ENCODE assay signal across 7 mouse cellular contexts in genomic region chr11:69073951-69074775, GRCm38 (mm10). TPM values are rescaled to one million over a fixed set of nuclear protein-coding genes. Genes with fewer than 3 reads are reported as not detected.
DNase-seq lines count a peak whose midpoint lies in the region; ATAC-seq and TF ChIP-seq lines count a peak whose summit lies in the region.

No protein-coding gene starts in this region.

- no peaks in the 10 kb centered on the region for H3K9me3 ChIP-seq in lung, postnatal 0 days (ENCODE audit: low read length)
- H3K9me3 ChIP-seq in limb, embryonic 13.5 days: no peaks in the 10 kb centered on the region
- no peaks in the 10 kb centered on the region for H3K9me3 ChIP-seq in stomach, embryonic 16.5 days (replicated peaks; ENCODE audit: control insufficient read depth, low read length)

- H3K9ac ChIP-seq in lung, postnatal 0 days (replicated peaks; ENCODE audit: low read depth): peak overlapping the region; percentile 66; the same call in 1 of the 2 replicates
- H3K9ac ChIP-seq in limb, embryonic 13.5 days: no peak overlapping the region
- H3K9ac ChIP-seq in stomach, embryonic 16.5 days (ENCODE audit: low read length): peak overlapping the region; percentile 10; the same call in 1 of the 2 replicates

- no peak for TF ChIP-seq EP300 in lung, postnatal 0 days (IDR thresholded peaks at IDR 0.05)

- no peaks in the 10 kb centered on the region for H3K36me3 ChIP-seq in lung, postnatal 0 days (ENCODE audit: insufficient read depth, low read length)
- no peaks in the 10 kb centered on the region for H3K36me3 ChIP-seq in limb, embryonic 13.5 days
- no peaks in the 10 kb centered on the region for H3K36me3 ChIP-seq in stomach, embryonic 16.5 days (ENCODE audit: control insufficient read depth, insufficient read depth, low read length)

- TF ChIP-seq CTCF in lung, postnatal 0 days (IDR thresholded peaks at IDR 0.05): no peak
- TF ChIP-seq CTCF in embryonic fibroblast, embryonic 13.5 days (IDR thresholded peaks at IDR 0.05; ENCODE audit: borderline replicate concordance, insufficient read depth, low read length): no peak

- H3K4me2 ChIP-seq in lung, postnatal 0 days (replicated peaks; ENCODE audit: low read depth, low read length): no peak overlapping the region
- 0 out of 2 replicates have a peak overlapping the region, but pooled peaks have one; percentile 60 for H3K4me2 ChIP-seq in limb, embryonic 13.5 days (replicated peaks)
- H3K4me2 ChIP-seq in stomach, embryonic 16.5 days (ENCODE audit: low read depth, low read length): 0 out of 2 replicates have a peak overlapping the region, but pooled peaks have one; percentile 6

- WGBS in lung, postnatal 0 days: 31% methylated on average over 6 of the region's 6 CpGs
- 42% methylated on average over 6 of the region's 6 CpGs for WGBS in limb, embryonic 13.5 days
- 31% methylated on average over 6 of the region's 6 CpGs for WGBS in stomach, embryonic 16.5 days

- H3K4me3 ChIP-seq in lung, postnatal 0 days (ENCODE audit: low read depth, low read length): no peak overlapping the region
- H3K4me3 ChIP-seq in embryonic fibroblast, embryonic 13.5 days (ENCODE audit: insufficient read depth, low read length): no peak overlapping the region
- no peak overlapping the region for H3K4me3 ChIP-seq in limb, embryonic 13.5 days
- H3K4me3 ChIP-seq in stomach, embryonic 16.5 days (replicated peaks; ENCODE audit: low read length): no peak overlapping the region

- peak; percentile 34 for DNase-seq in lung, postnatal 0 days (ENCODE audit: low spot score)
- DNase-seq in lung, postnatal 10 days: no peak
- DNase-seq in left cerebral cortex, adult 8-10 months (ENCODE audit: low spot score in 2 of 2): no peak

- TF ChIP-seq POLR2A in embryonic fibroblast, embryonic 13.5 days (IDR thresholded peaks at IDR 0.05; ENCODE audit: low read depth, low read length): no peak

- no peak for ATAC-seq in lung, postnatal 0 days
- ATAC-seq in limb, embryonic 13.5 days (ENCODE audit: low FRiP score, low read depth): no peak
- no peak for ATAC-seq in stomach, embryonic 16.5 days (ENCODE audit: insufficient read depth, low FRiP score)
- no peak for ATAC-seq in cerebellum, adult (ENCODE audit: insufficient number of reproducible peaks, low FRiP score, low TSS enrichment)

- H3K27me3 ChIP-seq in lung, postnatal 0 days (replicated peaks; ENCODE audit: insufficient read depth, low read length): no peaks in the 10 kb centered on the region
- no peaks in the 10 kb centered on the region for H3K27me3 ChIP-seq in limb, embryonic 13.5 days
- no peaks in the 10 kb centered on the region for H3K27me3 ChIP-seq in stomach, embryonic 16.5 days (ENCODE audit: control insufficient read depth, insufficient read depth, low read length)

- H3K4me1 ChIP-seq in lung, postnatal 0 days (ENCODE audit: insufficient read depth, low read depth, low read length): peaks cover 12% of the 10 kb centered on the region
- 0 out of 2 replicates have a peak, but pooled peaks cover 2% of the 10 kb centered on the region for H3K4me1 ChIP-seq in embryonic fibroblast, embryonic 13.5 days (ENCODE audit: control insufficient read depth, insufficient read depth, low read length)
- H3K4me1 ChIP-seq in limb, embryonic 13.5 days: peaks cover 24% of the 10 kb centered on the region
- H3K4me1 ChIP-seq in stomach, embryonic 16.5 days (ENCODE audit: control insufficient read depth, insufficient read depth, low read length): peaks cover 26% of the 10 kb centered on the region

- peak overlapping the region; percentile 92 for H3K27ac ChIP-seq in lung, postnatal 0 days (ENCODE audit: low read length)
- H3K27ac ChIP-seq in embryonic fibroblast, embryonic 13.5 days (ENCODE audit: insufficient read depth, low read length): peak overlapping the region; percentile 28; the same call in 1 of the 2 replicates
- H3K27ac ChIP-seq in limb, embryonic 13.5 days: peak overlapping the region; percentile 82
- H3K27ac ChIP-seq in stomach, embryonic 16.5 days (ENCODE audit: low read length): peak overlapping the region; percentile 84

RNA-seq across cellular contexts. Expression of gene Tmem107, which starts 3.6 kb away (rescaled TPM):
- polyA plus RNA-seq in lung, postnatal 0 days (2015; fragmentation: Nextera tagmentation; extraction: Ambion mirVana): 62.9 and 70.0 TPM in 2 replicates
- 14.0 and 17.6 TPM in 2 replicates for polyA plus RNA-seq in embryonic fibroblast, embryonic 13.5 days (2011; ENCODE audit: insufficient read length, low read depth, missing spikeins)
- polyA plus RNA-seq in limb, embryonic 13.5 days (2015; fragmentation: Nextera tagmentation; extraction: Ambion mirVana): 46.4 and 52.0 TPM in 2 replicates
- polyA plus RNA-seq in stomach, embryonic 16.5 days (2015; fragmentation: Nextera tagmentation; extraction: Ambion mirVana): 58.2 and 62.1 TPM in 2 replicates
- total RNA-seq in left cerebral cortex, adult 8-10 months (2022): 10 to 100 TPM; 15.2 to 19.4 (median 17.1) TPM

RNA-seq across cellular contexts. Expression of gene Vamp2, which starts 14.1 kb away (rescaled TPM):
- 45.0 and 50.6 TPM in 2 replicates for polyA plus RNA-seq in lung, postnatal 0 days (2015; fragmentation: Nextera tagmentation; extraction: Ambion mirVana)
- polyA plus RNA-seq in embryonic fibroblast, embryonic 13.5 days (2011; ENCODE audit: insufficient read length, low read depth, missing spikeins): 51.1 and 58.3 TPM in 2 replicates
- 82.8 and 88.6 TPM in 2 replicates for polyA plus RNA-seq in limb, embryonic 13.5 days (2015; fragmentation: Nextera tagmentation; extraction: Ambion mirVana)
- polyA plus RNA-seq in stomach, embryonic 16.5 days (2015; fragmentation: Nextera tagmentation; extraction: Ambion mirVana): 79.9 and 88.5 TPM in 2 replicates
- 1,000 to 10,000 TPM; 1,002 to 1,054 (median 1,038) TPM for total RNA-seq in left cerebral cortex, adult 8-10 months (2022)

RNA-seq across cellular contexts. Expression of gene Borcs6, which starts 14.6 kb away (rescaled TPM):
- polyA plus RNA-seq in lung, postnatal 0 days (2015; fragmentation: Nextera tagmentation; extraction: Ambion mirVana): 20.1 and 21.9 TPM in 2 replicates
- polyA plus RNA-seq in embryonic fibroblast, embryonic 13.5 days (2011; ENCODE audit: insufficient read length, low read depth, missing spikeins): 9.7 and 11.2 TPM in 2 replicates
- 9.5 and 9.6 TPM in 2 replicates for polyA plus RNA-seq in limb, embryonic 13.5 days (2015; fragmentation: Nextera tagmentation; extraction: Ambion mirVana)
- 7.2 and 7.8 TPM in 2 replicates for polyA plus RNA-seq in stomach, embryonic 16.5 days (2015; fragmentation: Nextera tagmentation; extraction: Ambion mirVana)
- 10 to 100 TPM; 32.3 to 37.9 (median 33.5) TPM for total RNA-seq in left cerebral cortex, adult 8-10 months (2022)

RNA-seq across cellular contexts. Expression of gene Per1, which starts 20.9 kb away (rescaled TPM):
- 16.6 and 30.0 TPM in 2 replicates for polyA plus RNA-seq in lung, postnatal 0 days (2015; fragmentation: Nextera tagmentation; extraction: Ambion mirVana)
- polyA plus RNA-seq in embryonic fibroblast, embryonic 13.5 days (2011; ENCODE audit: insufficient read length, low read depth, missing spikeins): 23.1 and 30.9 TPM in 2 replicates
- polyA plus RNA-seq in limb, embryonic 13.5 days (2015; fragmentation: Nextera tagmentation; extraction: Ambion mirVana): 9.3 and 12.0 TPM in 2 replicates
- 21.8 and 22.3 TPM in 2 replicates for polyA plus RNA-seq in stomach, embryonic 16.5 days (2015; fragmentation: Nextera tagmentation; extraction: Ambion mirVana)
- 100 to 1,000 TPM; 105 to 140 (median 114) TPM for total RNA-seq in left cerebral cortex, adult 8-10 months (2022)

RNA-seq across cellular contexts. Expression of gene Aurkb, which starts 28.7 kb away (rescaled TPM):
- polyA plus RNA-seq in lung, postnatal 0 days (2015; fragmentation: Nextera tagmentation; extraction: Ambion mirVana): 6.5 and 9.1 TPM in 2 replicates
- polyA plus RNA-seq in embryonic fibroblast, embryonic 13.5 days (2011; ENCODE audit: insufficient read length, low read depth, missing spikeins): 31.5 and 44.0 TPM in 2 replicates
- 140 and 141 TPM in 2 replicates for polyA plus RNA-seq in limb, embryonic 13.5 days (2015; fragmentation: Nextera tagmentation; extraction: Ambion mirVana)
- polyA plus RNA-seq in stomach, embryonic 16.5 days (2015; fragmentation: Nextera tagmentation; extraction: Ambion mirVana): 120 and 134 TPM in 2 replicates
- under 1 TPM; 0.53 to 0.80 (median 0.62) TPM for total RNA-seq in left cerebral cortex, adult 8-10 months (2022)

Comparison
In these comparisons a context has a peak if more than half of its experiments do, and no peak if none do; other contexts are left out.
1. H3K27ac ChIP-seq: peak in every context shown above with its lines; median percentile 92 in lung, postnatal 0 days; 84 in stomach, embryonic 16.5 days; 82 in limb, embryonic 13.5 days; 28 in embryonic fibroblast, embryonic 13.5 days.